Mouse (Mus musculus) ES-E14 (cell line): ENCODE measurements around the gene Tsr2. TPM values are rescaled to one million over a fixed set of nuclear protein-coding genes. Genes with fewer than 3 reads are reported as not detected.
A peak's percentile ranks its signal among the peaks of the same experiment; 100 is the strongest.

Experiments used
- DNase-seq: peaks from one replicate; pipeline ENCODE4 v3.0.0-alpha.2; 2013; ENCODE audit warnings: low read depth, low spot score
- H3K27ac ChIP-seq: 2 replicates; pipeline ENCODE4 v1.5.1; 2012; ENCODE audit warnings: low read depth, mild to moderate bottlenecking, low read length, moderate library complexity, mixed read lengths; ENCODE audit not compliant: poor library complexity, insufficient read depth, severe bottlenecking
- H3K36me3 ChIP-seq: 2 replicates; pipeline ENCODE4 v1.6.1; 2012; ENCODE audit warnings: mild to moderate bottlenecking, low read length, moderate library complexity, mixed read lengths; ENCODE audit not compliant: control insufficient read depth, poor library complexity, insufficient read depth, severe bottlenecking
- H3K4me1 ChIP-seq, 2 experiments: fragments of 150-350 bp in 1 of 2; sonication (generic) in 1 of 2; 2 replicates each; pipeline ENCODE4 v1.6.1; 2012; ENCODE audit warnings: low read length in 2 of 2, mild to moderate bottlenecking in 1 of 2, mixed read lengths in 1 of 2; ENCODE audit not compliant: control insufficient read depth in 2 of 2, insufficient read depth in 2 of 2, poor library complexity in 1 of 2
- H3K4me3 ChIP-seq, 2 experiments: fragments of 150-350 bp in 1 of 2; sonication (generic) in 1 of 2; 2 replicates each; pipeline ENCODE4 v1.5.1; 2012; ENCODE audit warnings: low read length in 2 of 2, low read depth in 1 of 2, mild to moderate bottlenecking in 1 of 2, mixed read lengths in 1 of 2; ENCODE audit not compliant: insufficient read depth in 1 of 2, poor library complexity in 1 of 2, severe bottlenecking in 1 of 2
- H3K9ac ChIP-seq: 2 replicates; pipeline ENCODE4 v1.6.1; 2012; ENCODE audit warnings: low read depth, mild to moderate bottlenecking, low read length, mixed read lengths; ENCODE audit not compliant: poor library complexity, insufficient read depth, severe bottlenecking
- H3K9me3 ChIP-seq: fragments of 150-350 bp; sonication (generic); 2 replicates; pipeline ENCODE4 v1.6.1; 2012; ENCODE audit warnings: low read depth, mild to moderate bottlenecking, low read length; ENCODE audit not compliant: control insufficient read depth, insufficient read depth
- CHD2 ChIP-seq: IDR thresholded peaks from 2 replicates; pipeline ENCODE4 v1.6.1; 2014; ENCODE audit warnings: mild to moderate bottlenecking, low read depth, low read length, inconsistent platforms
- HCFC1 ChIP-seq: IDR thresholded peaks from 2 replicates; pipeline ENCODE4 v1.6.1; 2012; ENCODE audit warnings: low read length, inconsistent platforms, borderline replicate concordance; ENCODE audit not compliant: insufficient read depth
- MAFK ChIP-seq: IDR thresholded peaks from 2 replicates; pipeline ENCODE4 v1.6.1; 2014; ENCODE audit warnings: mild to moderate bottlenecking, low read depth, low read length, inconsistent platforms; ENCODE audit not compliant: insufficient read depth
- ZC3H11A ChIP-seq: IDR thresholded peaks from 2 replicates; pipeline ENCODE4 v1.6.1; 2012; ENCODE audit warnings: low read depth, mild to moderate bottlenecking, inconsistent platforms, low read length, borderline replicate concordance
- ZNF384 ChIP-seq: IDR thresholded peaks from 2 replicates; pipeline ENCODE4 v1.6.1; 2012; ENCODE audit warnings: low read depth, low read length, inconsistent platforms
- in situ Hi-C, 2 experiments: fragments of 600-800 bp; cut with MboI; formaldehyde crosslinking; loops; one replicate each; pipeline ENCODE4 v1.15.1; 2025; ENCODE audit warnings: low sequenced_read_pairs in 2 of 2, inconsistent platforms in 1 of 2; ENCODE audit not compliant: unreplicated experiment in 2 of 2
- total RNA-seq: library from RNA; depleted of rRNA; stranded (reverse); fragments of 300-350 nt; gene quantifications from 2 replicates; pipeline ENCODE4 v1.2.3, GENCODE M21; 2012

Tsr2 gene
- total RNA-seq, 1 experiment: 17.1 TPM

DNA sequence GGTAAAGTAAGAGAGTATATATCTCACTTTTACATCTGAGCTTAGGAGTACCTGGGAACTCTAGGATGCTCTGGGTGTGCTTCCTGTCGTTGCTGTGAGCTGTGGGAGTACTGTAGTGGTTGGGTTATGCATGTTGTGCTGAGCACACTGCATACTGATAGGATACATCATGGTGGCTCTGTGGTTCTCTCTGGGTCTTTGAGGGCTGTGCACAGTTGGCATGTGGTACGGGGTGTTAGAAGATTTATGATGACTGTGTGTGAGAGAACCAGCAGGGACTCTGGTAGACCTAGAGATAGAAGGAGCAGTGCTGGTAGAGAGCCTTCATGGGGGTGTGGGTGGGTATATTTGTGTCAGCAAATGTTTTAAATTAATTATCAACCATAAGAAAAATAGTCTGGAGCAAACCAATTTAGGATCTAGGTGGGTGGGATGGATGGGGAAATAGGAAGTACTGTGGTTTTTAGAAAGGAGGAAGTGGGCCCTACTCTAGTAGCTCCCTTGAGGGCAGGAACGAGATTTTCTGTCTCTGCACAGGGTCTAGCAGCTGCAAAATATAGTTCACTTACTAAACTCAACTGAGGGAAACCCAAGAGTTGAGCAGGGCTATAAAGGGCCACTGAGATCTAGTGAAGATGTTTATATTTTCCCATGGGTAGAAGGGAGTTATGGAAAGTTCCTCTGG is 34.6 kb downstream of the Tsr2 start:
- TF ChIP-seq ZC3H11A (no peak), ZNF384 (no peak), MAFK (no peak), HCFC1 (no peak), CHD2 (no peak)
- Histone ChIP-seq H3K36me3 (peaks cover 23% of the 10 kb centered on the region), H3K4me3 (no peak overlapping the region), H3K9me3 (no peaks in the 10 kb centered on the region), H3K9ac (no peak overlapping the region), H3K4me1 (no peaks in the 10 kb centered on the region), H3K27ac (no peak overlapping the region)
- DNase-seq: no peak
- in situ Hi-C loops: no loop called here

DNA sequence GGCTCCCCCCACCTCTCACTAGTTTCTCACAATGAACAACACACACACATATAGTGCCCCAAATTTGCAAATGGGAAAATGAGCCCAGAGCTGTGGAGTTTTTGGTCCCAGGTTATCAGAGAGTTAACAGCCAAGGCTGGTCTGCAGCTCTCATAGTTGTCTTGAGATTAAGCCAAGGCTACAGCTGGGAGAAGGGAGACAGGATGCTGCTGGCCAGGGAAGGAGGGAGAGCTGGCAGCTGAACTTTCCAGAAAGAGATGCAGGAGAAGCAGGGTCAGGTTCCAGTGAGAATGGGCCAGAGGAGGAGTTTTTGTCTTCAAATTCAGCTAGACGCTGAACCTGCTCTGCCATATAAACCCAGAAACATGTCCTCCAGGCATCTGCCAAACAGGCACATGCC is 37.0 kb downstream of the Tsr2 start:
- Histone ChIP-seq H3K27ac (no peak overlapping the region), H3K9ac (no peak overlapping the region), H3K4me3 (no peak overlapping the region), H3K4me1 (peaks cover 3% of the 10 kb centered on the region in 2 experiments; a peak in 1 of 4 replicates), H3K36me3 (peaks cover 22% of the 10 kb centered on the region), H3K9me3 (no peaks in the 10 kb centered on the region)
- DNase-seq: no peak
- in situ Hi-C loops: no loop called here
- no peak for TF ChIP-seq ZC3H11A
- TF ChIP-seq HCFC1: no peak
- TF ChIP-seq CHD2: no peak
- TF ChIP-seq ZNF384: no peak
- no peak for TF ChIP-seq MAFK

DNA sequence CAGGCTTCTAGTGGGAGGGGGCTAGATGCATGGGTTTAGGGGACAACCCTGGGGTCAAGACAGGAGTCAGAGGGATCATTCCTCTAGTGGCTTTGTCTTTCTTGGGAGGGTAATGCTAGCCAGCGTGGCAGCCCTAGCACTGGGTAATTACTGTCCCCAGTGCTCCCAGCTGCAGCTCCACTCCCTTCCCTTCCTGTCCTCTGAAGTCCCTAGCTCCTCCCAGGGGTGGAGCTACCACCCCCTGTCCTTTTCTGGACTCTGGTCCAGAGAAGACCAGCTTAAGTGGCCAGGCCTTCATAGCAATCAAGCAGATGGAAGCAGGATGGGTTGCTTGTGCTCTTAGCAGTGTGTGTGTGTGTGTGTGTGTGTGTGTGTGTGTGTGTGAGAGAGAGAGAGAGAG is 40.8 kb downstream of the Tsr2 start:
- in situ Hi-C loops: no loop called here
- TF ChIP-seq HCFC1 (no peak), CHD2 (no peak), ZNF384 (no peak), ZC3H11A (no peak), MAFK (no peak)
- H3K27ac ChIP-seq: no peak overlapping the region
- no peak for DNase-seq
- no peaks in the 10 kb centered on the region for H3K9me3 ChIP-seq
- peaks cover 5 to 11% of the 10 kb centered on the region in 2 experiments; a peak in 3 of 4 replicates for H3K4me1 ChIP-seq
- H3K36me3 ChIP-seq: peaks cover 23% of the 10 kb centered on the region
- H3K9ac ChIP-seq: no peak overlapping the region
- no peak overlapping the region for H3K4me3 ChIP-seq

DNA sequence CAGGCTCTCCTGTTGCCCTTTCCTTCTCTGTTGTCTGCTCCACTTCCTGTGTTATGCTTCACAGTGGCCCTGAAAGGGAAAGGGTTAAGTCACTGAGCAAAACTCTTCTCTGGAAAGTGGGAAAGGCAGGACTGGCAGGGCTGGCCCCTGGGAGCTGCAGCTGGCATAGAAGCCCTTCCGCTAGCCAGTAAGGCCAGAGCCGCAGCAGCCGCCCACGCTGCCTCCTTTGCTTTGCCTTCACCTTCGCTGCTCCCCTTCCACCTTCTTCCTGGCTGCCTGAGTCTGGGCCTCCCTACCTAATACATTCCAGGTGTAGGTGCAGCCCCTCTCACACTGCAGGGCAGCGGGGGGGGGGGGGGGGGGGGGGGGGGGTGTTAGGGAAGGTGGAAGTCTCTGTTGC is 41.9 kb downstream of the Tsr2 start:
- in situ Hi-C loops: no loop called here
- H3K9me3 ChIP-seq: no peaks in the 10 kb centered on the region
- H3K4me1 ChIP-seq: peaks cover 5 to 11% of the 10 kb centered on the region in 2 experiments; a peak in 3 of 4 replicates
- H3K9ac ChIP-seq: 0 out of 2 replicates have a peak overlapping the region, but pooled peaks have one; percentile 25
- no peak overlapping the region; the same call in 1 of the 2 replicates for H3K27ac ChIP-seq
- TF ChIP-seq CHD2 (no peak), HCFC1 (no peak), MAFK (no peak), ZC3H11A (no peak), ZNF384 (no peak)
- DNase-seq: no peak
- H3K4me3 ChIP-seq: peak overlapping the region in 1 of 2 experiments; percentile 26; a peak in 2 of 4 replicates
- H3K36me3 ChIP-seq: peaks cover 25% of the 10 kb centered on the region
